Mouse (Mus musculus): ENCODE data around the gene Cnot3. TPM values are rescaled to one million over a fixed set of nuclear protein-coding genes. Genes with fewer than 3 reads are reported as not detected.

Gene Cnot3
- polyA plus RNA-seq, 1 experiment, result 112 TPM

DNA sequence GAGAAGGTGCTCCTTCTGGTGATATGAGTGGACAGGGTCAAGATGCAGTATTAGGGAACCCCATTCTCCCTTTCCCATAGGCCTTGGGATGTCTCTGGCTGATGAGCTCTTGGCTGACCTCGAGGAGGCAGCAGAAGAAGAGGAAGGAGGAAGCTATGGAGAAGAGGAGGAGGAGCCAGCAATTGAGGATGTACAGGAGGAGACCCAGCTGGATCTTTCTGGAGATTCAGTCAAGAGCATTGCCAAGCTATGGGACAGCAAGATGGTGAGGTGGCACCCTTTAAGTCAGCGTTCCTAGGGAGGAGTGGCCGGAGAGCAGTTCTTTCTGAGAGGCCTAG is 14.6 kb upstream of the Cnot3 start:
- TF ChIP-seq POLR2A (IDR thresholded peaks at IDR 0.05; ENCODE audit: borderline replicate concordance, control insufficient read depth, low read depth, low read length), result no peak
- TF ChIP-seq CTCF (IDR thresholded peaks at IDR 0.05; ENCODE audit: control insufficient read depth, insufficient read depth, low read length), result no peak; the same call in 1 of the 2 replicates
- Histone ChIP-seq H3K27ac (ENCODE audit: control insufficient read depth, insufficient read depth, low read depth, low read length, poor library complexity) (no peak overlapping the region), H3K4me3 (replicated peaks; ENCODE audit: control insufficient read depth, low read depth, low read length) (peak overlapping the region; percentile 86), H3K4me1 (ENCODE audit: control insufficient read depth, insufficient read depth, low read length) (peaks cover 2% of the 10 kb centered on the region)
- WGBS, result 53% methylated on average over 3 of the region's 3 CpGs

DNA sequence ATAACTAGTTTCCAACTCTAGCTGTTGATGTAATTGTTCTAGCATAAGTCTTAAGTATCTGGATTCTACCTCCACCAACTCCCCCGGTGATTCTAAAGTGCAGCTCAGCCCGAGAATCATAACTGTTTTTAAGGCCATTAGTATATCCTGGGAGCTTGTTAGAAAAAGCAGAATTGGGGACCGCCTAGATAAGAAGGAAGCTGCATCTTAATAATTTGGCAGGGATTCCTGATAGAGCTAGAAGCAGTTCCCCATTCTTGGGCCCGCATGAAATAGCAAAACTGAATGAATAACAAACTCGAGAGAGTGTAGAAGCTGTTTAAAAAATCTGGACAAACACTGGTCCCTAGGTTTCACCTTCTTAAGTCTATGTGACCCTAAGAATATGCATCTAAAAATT is 1.7 kb upstream of the Cnot3 start:
- 8% methylated on average over 5 of the region's 5 CpGs for WGBS
- TF ChIP-seq POLR2A (IDR thresholded peaks at IDR 0.05; ENCODE audit: borderline replicate concordance, control insufficient read depth, low read depth, low read length), result no peak
- no peak for TF ChIP-seq CTCF (IDR thresholded peaks at IDR 0.05; ENCODE audit: control insufficient read depth, insufficient read depth, low read length)
- no peak overlapping the region for H3K27ac ChIP-seq (ENCODE audit: control insufficient read depth, insufficient read depth, low read depth, low read length, poor library complexity)
- H3K4me1 ChIP-seq (ENCODE audit: control insufficient read depth, insufficient read depth, low read length), result peaks cover 5% of the 10 kb centered on the region
- no peak overlapping the region for H3K4me3 ChIP-seq (replicated peaks; ENCODE audit: control insufficient read depth, low read depth, low read length)

DNA sequence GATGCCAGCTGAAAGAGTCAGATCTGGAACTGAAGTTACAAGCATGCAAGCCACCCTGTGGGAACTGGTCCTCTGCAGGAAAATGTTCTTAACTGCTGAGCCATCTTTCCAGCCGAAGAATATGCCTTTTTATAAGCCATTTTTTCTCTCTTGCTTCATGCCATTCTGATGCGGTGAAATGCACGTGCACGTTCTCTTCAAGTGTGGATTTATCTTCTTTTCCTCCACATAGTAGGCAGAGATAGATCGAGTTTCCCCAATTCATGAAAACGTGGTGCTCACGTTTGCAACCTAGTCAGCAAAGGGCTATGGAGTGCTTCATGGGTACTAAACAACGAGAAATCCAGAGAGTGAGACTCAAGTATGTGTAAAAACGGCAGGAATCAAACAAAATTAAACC is 1.2 kb upstream of the Cnot3 start:
- 6% methylated on average over 9 of the region's 9 CpGs for WGBS
- H3K4me3 ChIP-seq (replicated peaks; ENCODE audit: control insufficient read depth, low read depth, low read length), result no peak overlapping the region
- no peak overlapping the region for H3K27ac ChIP-seq (ENCODE audit: control insufficient read depth, insufficient read depth, low read depth, low read length, poor library complexity)
- TF ChIP-seq CTCF (IDR thresholded peaks at IDR 0.05; ENCODE audit: control insufficient read depth, insufficient read depth, low read length), result no peak
- TF ChIP-seq POLR2A (IDR thresholded peaks at IDR 0.05; ENCODE audit: borderline replicate concordance, control insufficient read depth, low read depth, low read length), result no peak
- peaks cover 5% of the 10 kb centered on the region for H3K4me1 ChIP-seq (ENCODE audit: control insufficient read depth, insufficient read depth, low read length)

DNA sequence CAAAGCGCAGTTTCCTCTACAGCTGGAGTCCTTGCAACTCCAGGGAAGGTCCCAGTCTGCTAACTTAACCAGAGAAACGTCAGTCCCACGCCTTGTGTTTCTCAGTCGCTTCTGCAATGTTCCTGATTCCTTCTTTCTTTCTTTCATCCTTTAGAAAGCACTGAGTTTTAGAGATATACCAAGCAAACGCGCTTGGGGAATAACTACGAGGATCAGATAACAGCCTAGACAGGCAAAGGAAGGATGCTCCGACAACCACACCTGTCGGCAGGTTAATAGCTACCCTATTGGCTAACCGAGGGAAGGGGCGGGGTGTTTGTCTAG is 758 bp upstream of the Cnot3 start:
- TF ChIP-seq POLR2A (IDR thresholded peaks at IDR 0.05; ENCODE audit: borderline replicate concordance, control insufficient read depth, low read depth, low read length), result no peak
- TF ChIP-seq CTCF (IDR thresholded peaks at IDR 0.05; ENCODE audit: control insufficient read depth, insufficient read depth, low read length), result no peak
- 0% methylated on average over 11 of the region's 11 CpGs for WGBS
- peaks cover 5% of the 10 kb centered on the region for H3K4me1 ChIP-seq (ENCODE audit: control insufficient read depth, insufficient read depth, low read length)
- peak overlapping the region; percentile 41; the same call in 1 of the 2 replicates for H3K27ac ChIP-seq (ENCODE audit: control insufficient read depth, insufficient read depth, low read depth, low read length, poor library complexity)
- peak overlapping the region; percentile 47 for H3K4me3 ChIP-seq (replicated peaks; ENCODE audit: control insufficient read depth, low read depth, low read length)

DNA sequence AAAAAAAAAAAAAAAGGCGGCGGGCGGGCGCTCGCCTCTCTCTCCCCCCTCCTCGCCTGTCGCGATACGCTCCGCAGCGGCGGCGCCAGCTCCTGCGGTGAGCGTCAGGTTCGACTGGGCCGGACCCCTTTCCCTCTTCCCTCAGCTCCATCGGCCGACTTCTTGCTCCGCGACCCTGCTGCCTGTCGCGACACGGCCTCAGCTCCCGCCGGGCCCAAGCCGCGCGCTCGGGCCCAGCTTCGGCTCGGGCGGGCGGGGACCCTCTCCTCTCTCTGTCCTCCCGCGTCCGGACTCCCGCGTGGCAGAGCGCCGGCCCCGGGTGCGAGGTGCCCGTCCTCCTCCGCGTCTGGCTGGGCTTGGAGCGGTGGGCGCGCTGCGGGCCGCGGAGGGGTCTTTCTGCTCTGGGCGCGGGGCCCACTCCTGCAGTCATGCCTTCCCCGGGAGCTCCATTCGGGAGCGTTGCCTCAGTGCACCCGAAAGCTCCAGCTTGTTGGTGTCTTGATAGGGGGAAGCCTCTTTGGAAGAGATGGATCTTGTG is 489 bp downstream of the Cnot3 start:
- H3K4me3 ChIP-seq (replicated peaks; ENCODE audit: control insufficient read depth, low read depth, low read length), result peak overlapping the region; percentile 94
- TF ChIP-seq POLR2A (IDR thresholded peaks at IDR 0.05; ENCODE audit: borderline replicate concordance, control insufficient read depth, low read depth, low read length) (no peak; the same call in 1 of the 2 replicates), CTCF (IDR thresholded peaks at IDR 0.05; ENCODE audit: control insufficient read depth, insufficient read depth, low read length) (no peak)
- peak overlapping the region; percentile 97 for H3K27ac ChIP-seq (ENCODE audit: control insufficient read depth, insufficient read depth, low read depth, low read length, poor library complexity)
- peaks cover 5% of the 10 kb centered on the region for H3K4me1 ChIP-seq (ENCODE audit: control insufficient read depth, insufficient read depth, low read length)
- WGBS, result under 1% methylated on average over 54 of the region's 58 CpGs

DNA sequence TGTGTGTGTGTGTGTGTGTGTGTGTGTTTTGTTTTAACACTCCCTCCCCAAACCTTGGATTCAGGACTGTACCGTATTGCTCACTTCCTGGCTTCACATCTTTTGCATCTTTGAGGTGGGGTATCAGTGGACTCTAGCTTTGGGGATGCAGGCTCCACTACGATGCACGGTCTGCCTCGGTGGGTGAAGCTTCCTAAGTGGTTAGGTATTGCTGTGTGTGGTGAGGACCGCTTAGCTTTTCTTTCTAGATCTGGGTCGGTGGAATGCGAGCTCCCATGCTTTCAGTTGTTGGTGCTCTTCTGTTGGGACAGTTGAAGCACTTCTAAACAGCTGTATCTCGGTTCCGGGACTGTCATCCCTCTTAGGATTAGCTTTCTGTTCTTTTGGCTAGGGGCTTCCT is 1.1 kb downstream of the Cnot3 start:
- H3K27ac ChIP-seq (ENCODE audit: control insufficient read depth, insufficient read depth, low read depth, low read length, poor library complexity), result peak overlapping the region; percentile 97; the same call in 1 of the 2 replicates
- peak overlapping the region; percentile 94 for H3K4me3 ChIP-seq (replicated peaks; ENCODE audit: control insufficient read depth, low read depth, low read length)
- 13% methylated on average over 9 of the region's 9 CpGs for WGBS
- TF ChIP-seq POLR2A (IDR thresholded peaks at IDR 0.05; ENCODE audit: borderline replicate concordance, control insufficient read depth, low read depth, low read length) (no peak), CTCF (IDR thresholded peaks at IDR 0.05; ENCODE audit: control insufficient read depth, insufficient read depth, low read length) (no peak)
- peaks cover 5% of the 10 kb centered on the region for H3K4me1 ChIP-seq (ENCODE audit: control insufficient read depth, insufficient read depth, low read length)

DNA sequence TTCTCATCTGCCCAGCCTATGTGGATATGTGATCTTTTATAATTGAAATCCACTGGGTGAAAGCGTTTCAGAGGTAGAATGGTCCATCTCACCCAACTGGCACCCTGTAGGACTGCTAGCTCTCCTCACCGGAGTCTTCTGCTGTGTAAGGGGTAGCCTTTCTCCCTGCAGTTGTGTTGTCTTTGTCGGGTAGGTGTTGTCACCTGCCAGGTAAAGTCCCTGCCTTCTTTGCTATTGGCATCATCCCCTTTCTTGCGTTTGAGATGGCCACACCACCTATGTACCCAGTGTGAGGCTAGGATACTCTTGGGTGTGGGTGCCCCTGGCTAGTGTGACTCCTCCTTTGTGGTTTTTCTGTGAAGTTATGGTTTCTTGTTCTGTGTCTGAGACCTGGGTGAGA is 1.6 kb downstream of the Cnot3 start:
- Histone ChIP-seq H3K4me3 (replicated peaks; ENCODE audit: control insufficient read depth, low read depth, low read length) (peak overlapping the region; percentile 94), H3K27ac (ENCODE audit: control insufficient read depth, insufficient read depth, low read depth, low read length, poor library complexity) (no peak overlapping the region; the same call in 1 of the 2 replicates), H3K4me1 (ENCODE audit: control insufficient read depth, insufficient read depth, low read length) (peaks cover 5% of the 10 kb centered on the region)
- 54% methylated on average over 4 of the region's 4 CpGs for WGBS
- TF ChIP-seq CTCF (IDR thresholded peaks at IDR 0.05; ENCODE audit: control insufficient read depth, insufficient read depth, low read length) (no peak), POLR2A (IDR thresholded peaks at IDR 0.05; ENCODE audit: borderline replicate concordance, control insufficient read depth, low read depth, low read length) (no peak)

DNA sequence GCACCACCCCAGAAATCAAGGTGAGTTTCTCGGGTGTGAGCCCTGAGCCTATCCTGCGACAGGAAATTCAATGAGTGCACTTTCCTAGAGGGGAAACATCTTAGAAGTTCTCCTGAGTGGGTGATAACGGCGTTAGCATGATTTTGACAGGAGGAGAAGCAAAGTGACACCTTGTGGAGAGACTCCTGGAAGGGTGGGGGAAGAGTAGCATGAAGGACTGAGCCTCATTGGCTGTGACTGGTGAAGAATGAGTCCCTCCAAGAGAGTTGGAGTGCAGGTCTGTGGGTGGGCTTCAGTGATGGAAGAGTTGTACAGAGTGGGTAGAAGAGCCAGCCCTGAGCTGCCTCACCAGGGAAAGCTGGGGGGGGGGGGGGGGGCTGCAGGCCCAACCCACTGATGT is 11.9 kb downstream of the Cnot3 start:
- no peaks in the 10 kb centered on the region; the same call in 1 of the 2 replicates for H3K4me1 ChIP-seq (ENCODE audit: control insufficient read depth, insufficient read depth, low read length)
- 92% methylated on average over 4 of the region's 4 CpGs for WGBS
- no peak overlapping the region for H3K4me3 ChIP-seq (replicated peaks; ENCODE audit: control insufficient read depth, low read depth, low read length)
- H3K27ac ChIP-seq (ENCODE audit: control insufficient read depth, insufficient read depth, low read depth, low read length, poor library complexity), result no peak overlapping the region
- TF ChIP-seq CTCF (IDR thresholded peaks at IDR 0.05; ENCODE audit: control insufficient read depth, insufficient read depth, low read length) (no peak), POLR2A (IDR thresholded peaks at IDR 0.05; ENCODE audit: borderline replicate concordance, control insufficient read depth, low read depth, low read length) (no peak)

DNA sequence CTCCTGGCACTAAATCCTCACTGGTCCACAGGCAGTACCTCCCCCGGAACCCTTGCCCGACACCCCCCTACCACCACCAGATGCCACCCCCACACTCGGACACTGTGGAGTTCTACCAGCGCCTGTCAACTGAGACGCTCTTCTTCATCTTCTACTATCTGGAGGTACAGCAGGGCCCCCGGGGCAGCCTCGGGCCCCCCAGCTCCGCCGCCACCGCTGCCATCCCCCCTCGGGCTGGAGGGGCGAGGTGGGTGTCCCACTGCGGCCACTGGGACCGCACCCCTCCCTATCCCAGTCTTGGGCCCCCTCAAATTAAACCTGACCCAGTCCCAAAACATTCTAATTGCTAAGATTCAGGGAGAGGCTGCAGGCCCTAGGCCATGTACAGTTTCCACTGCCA is 13.5 kb downstream of the Cnot3 start:
- no peak overlapping the region for H3K27ac ChIP-seq (ENCODE audit: control insufficient read depth, insufficient read depth, low read depth, low read length, poor library complexity)
- H3K4me1 ChIP-seq (ENCODE audit: control insufficient read depth, insufficient read depth, low read length), result no peaks in the 10 kb centered on the region; the same call in 1 of the 2 replicates
- H3K4me3 ChIP-seq (replicated peaks; ENCODE audit: control insufficient read depth, low read depth, low read length), result no peak overlapping the region
- WGBS, result 91% methylated on average over 14 of the region's 14 CpGs
- TF ChIP-seq CTCF (IDR thresholded peaks at IDR 0.05; ENCODE audit: control insufficient read depth, insufficient read depth, low read length) (no peak), POLR2A (IDR thresholded peaks at IDR 0.05; ENCODE audit: borderline replicate concordance, control insufficient read depth, low read depth, low read length) (no peak)

Measured in bone marrow, adult 2 months (tissue).